Mouse (Mus musculus) right cerebral cortex, adult 18-20 months (tissue): ENCODE measurements around the gene Ifngr1.

Experiments
- DNase-seq: peaks from one replicate; pipeline ENCODE4 v3.0.0; 2022; ENCODE audit warnings: mixed read lengths

Ifngr1 gene

GRCm38 (mm10) chr10:19657426-19657825, 65.7 kb downstream of the Ifngr1 start:
- no peak for DNase-seq
